Mouse (Mus musculus) left cerebral cortex, adult 8-10 months (tissue): ENCODE results near the gene Inhbc. TPM values are rescaled to one million over a fixed set of nuclear protein-coding genes. Genes with fewer than 3 reads are reported as not detected.
"Not testable (repeated sequence)": the region's sequence is repeated elsewhere in the genome, so short reads cannot be mapped to it uniquely, and the experiment has no call there.

Experiments used
- DNase-seq, 2 experiments: peaks; one replicate each; pipeline ENCODE4 v3.0.0; 2022; ENCODE audit warnings: low spot score in 2 of 2
- total RNA-seq, 4 experiments: library from RNA; stranded (reverse); gene quantifications; 2 replicates each; pipeline ENCODE4 v1.2.4; 2022

Inhbc gene
- total RNA-seq, 4 experiments from 2014 or later, result not detected

DNA sequence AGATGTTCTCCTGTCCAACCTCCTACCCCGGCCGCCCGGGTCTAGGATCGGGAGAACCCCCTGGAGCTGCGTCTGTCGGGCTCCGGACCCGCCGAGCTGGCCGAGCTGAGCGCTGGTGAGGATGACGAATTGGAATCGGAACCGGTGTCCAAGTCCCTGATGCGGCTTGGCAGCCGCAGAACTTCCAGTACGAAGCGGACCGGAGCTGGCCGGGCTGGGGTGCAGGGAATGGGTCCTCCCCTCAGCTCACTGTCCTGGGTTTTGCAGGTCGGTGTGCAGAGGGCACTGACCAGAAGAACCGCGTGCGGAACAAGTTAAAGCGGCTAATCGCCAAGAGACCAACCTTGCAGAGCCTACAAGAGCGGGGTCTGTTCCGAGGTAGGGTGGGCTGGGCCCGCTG lies 43.4 kb downstream of the Inhbc start:
- no peak for DNase-seq

DNA sequence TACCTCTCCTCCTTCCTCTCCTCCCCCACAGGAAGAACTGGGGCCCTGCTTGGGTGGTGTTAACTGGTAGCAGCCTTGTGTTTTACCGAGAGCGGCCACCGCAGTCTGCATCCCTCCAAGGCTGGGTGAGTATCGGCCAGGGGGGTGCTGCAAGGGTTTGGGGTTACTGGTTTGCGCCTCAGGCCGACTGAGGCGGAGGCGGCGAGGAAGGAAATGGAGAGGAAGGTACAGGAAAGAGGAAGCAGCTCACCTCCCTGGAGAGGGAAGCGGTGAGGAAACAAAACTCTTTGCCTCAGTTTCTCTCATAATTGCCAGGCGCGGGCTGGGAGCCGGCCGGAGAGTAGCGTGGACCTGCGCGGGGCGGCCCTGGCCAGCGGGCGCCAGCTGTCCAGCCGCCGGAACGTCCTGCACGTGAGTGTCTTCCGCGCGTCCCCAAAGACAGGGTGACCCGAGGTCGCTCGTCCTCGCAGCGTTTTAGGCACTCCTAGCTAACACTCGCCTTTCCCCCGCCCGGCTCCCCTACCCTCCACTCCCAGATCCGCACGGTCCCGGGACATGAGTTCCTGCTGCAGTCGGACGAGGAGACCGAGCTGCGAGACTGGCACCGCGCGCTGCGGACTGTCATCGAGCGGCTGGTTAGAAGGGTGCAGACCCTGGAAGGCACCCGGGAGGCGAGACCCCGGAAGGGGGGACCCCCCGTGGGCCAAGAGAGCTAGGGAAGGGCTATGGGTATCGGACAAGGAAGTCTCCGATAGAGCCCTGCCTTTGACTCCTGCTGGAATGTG lies 44.0 kb downstream of the Inhbc start:
- DNase-seq, result no peak

DNA sequence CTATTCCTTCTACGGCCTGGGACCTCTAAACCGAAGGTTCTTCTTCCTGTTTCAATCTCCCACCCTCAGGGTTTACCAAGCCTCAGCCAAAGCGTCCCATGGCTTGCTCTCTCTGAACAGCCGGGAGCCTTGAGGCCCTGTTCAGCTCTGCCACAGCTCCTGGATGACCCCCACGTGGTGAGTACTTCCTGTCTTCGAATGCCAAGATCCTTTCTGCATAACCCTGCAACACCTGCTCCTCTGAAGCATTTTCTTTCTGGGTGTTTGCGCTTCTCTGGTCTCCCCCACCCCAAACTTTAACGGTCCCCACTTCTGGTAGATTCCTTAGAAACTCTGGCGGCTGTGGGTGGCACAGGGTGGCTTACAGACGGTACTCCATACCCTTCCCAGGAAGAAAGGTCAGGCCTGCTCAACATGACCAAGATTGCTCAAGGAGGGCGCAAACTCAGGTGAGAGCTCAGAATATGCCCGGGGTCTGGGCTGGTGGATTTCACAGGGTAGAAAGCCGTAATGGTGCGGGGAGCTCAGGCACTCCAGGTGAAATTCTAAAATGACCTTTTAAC lies 44.7 kb downstream of the Inhbc start:
- DNase-seq, result no peak

DNA sequence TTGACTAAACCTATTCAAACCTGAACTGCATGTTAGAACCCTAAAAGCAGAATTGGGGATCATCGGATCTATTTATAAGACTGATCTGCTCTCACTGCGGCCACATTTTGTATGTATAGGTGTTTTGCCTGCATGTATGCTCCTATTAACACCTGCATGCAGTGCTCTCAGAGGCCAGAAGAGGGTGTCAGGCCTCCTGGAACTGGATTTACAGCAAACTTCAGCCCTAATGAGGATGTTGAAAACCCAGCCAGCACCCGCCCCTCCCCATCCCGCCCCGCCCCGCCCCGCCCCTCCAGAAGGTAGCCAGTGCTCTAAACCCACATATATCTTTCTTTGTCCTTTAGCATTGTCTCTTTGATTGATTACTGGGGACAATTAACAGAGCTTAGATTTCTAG lies 45.7 kb downstream of the Inhbc start:
- no peak for DNase-seq

DNA sequence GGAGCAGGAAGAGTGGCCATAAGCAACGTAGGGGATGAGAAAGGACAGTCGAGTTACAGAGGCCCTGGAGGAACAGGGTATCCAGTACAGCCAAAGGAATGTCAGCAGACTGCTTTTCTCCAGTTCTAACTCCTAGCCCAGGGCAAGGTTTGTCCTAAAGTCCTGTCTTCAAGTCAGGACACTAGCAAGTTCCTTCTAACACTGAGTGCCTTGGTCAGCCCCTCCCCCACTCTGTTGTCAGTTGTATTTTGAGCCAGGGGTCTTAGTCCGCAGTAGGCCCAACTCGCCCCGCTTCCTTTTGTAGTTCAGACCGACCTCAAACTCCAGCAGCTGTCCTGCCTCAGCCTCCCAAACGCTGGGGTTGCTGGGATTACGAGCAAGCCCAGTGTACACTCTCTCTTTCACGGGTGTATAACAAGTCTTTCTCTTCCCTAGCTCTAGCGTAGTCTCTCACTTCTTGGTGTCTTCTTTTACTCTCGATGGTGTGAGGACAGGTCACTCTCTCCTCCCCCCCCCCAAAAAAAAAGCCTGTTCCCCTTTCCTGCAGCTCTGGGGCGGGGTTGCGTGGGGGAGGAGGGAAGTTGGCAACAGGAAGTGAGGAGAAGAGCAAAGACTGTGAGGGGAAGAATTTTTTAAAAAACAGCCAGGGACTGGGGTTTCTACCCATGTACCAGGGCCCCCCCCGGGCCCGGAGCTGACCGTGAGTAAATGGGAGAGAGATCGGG lies 46.9 kb downstream of the Inhbc start:
- DNase-seq, result no peak

DNA sequence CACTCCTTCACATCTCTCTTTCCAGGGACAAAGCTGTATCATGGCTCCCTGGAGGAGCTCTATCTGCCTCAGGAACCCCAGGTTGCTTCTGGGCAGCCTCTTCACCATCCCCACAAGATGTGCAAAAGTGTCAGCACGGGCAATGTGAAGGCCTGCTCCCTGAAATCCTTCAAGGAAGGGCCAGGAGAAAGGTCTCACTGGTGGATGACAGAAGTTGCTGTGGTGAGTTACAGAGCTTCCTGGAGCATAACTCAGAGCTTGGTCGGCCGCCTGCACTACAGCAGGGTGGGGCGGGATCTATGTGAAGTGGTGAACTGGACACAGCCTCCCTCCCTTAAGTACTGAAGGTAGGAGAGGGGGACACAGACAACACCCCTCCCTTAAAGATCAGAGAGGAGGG lies 47.6 kb downstream of the Inhbc start:
- DNase-seq, result no peak

DNA sequence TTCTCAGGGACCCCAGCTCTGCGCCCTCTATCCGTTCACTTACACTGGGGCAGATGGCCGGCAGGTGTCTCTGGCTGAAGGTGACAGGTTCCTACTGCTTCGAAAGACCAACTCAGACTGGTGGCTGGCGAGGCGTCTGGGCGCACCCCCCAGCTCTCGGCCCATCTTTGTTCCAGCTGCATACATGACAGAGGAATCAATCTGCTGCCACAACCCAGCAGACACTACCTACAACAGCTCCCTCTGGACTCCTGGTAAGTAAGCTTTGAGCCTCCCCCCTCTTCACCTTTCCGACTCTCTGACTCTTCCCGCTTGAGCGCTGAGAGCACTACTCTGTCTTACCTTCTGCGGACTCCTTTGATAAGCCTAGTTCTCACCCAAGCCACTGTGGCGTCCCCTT lies 48.1 kb downstream of the Inhbc start:
- no peak for DNase-seq

DNA sequence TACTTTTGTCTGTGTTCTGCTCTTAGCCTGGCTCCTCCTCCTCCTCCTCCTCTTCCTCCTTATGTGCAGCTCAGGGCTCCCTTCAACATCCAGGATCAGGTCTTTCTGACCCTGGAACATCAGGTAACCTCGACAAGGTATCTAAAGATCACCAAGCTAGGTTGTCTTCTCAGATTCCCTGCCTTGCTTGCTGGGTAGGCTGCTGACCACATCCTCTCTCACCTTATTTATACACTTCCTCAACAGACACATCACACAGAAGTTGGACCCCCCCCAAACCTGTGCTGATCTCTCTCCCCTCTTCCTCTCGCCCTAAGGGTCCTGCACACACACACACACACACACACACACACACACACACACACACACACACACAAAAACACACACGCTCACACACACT lies 48.6 kb downstream of the Inhbc start, which contains the start of gene Arhgap9:
Gene Arhgap9, plus strand, starts transcription at position 344 of the 400 bp plus-strand sequence.
- no peak for DNase-seq

DNA sequence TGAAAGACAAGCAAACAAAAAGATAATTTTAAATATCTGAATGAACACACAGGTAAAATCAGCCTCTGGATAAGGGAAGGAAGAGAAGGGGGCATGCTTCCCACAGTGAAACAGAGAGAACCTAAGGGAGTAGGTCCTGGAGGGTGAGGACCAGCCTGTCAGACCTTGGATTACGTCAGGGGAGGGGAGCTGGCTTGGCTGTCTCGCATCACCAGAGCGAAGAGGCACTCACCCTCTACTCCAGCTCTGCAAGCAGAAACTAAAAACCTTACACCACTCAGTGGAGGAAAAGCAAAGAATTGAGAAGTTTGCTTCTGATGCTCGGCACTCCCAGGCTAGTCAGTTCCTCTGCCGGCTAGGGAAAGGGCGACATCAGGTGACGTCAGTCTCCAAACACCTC lies 50.3 kb downstream of the Inhbc start:
- no peak for DNase-seq

DNA sequence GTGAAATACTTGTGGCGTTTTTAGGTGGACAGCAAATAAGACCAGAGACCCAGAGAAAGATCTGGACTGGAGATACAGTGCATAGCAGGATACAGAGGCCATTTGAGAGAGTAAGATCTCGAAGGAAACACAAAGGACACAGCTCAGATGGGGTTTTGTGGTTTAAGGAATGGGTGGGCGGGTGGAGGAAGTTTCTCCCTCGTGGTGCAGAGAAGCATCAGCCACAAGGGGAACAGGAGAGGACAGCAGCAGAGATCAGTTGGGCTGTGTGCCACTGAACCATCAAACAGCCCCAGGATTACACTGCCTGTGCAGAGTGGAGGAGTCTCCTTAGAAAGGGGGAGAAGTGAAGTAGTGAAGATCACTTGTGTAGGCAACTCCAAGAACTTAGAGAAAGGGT lies 52.2 kb downstream of the Inhbc start:
- no peak for DNase-seq

DNA sequence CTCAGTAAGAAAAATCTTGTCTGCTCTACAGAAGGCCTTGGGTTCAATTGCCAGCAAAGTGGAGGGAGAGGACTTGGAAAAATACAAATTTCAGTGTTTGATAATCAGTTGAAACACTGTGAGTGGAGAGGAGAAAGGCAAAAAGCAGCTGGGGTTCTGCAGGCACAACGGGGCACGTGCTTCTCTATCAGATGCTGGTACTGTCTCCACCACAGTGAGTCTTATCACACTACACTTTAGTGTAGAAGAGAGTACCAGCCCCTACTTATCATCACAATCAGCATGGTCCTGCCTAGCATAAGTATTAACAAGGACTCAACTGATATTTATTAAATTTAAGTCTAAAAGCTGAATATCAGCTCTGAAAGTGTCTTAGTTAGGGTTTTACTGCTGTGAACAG lies 53.0 kb downstream of the Inhbc start:
- no peak for DNase-seq

DNA sequence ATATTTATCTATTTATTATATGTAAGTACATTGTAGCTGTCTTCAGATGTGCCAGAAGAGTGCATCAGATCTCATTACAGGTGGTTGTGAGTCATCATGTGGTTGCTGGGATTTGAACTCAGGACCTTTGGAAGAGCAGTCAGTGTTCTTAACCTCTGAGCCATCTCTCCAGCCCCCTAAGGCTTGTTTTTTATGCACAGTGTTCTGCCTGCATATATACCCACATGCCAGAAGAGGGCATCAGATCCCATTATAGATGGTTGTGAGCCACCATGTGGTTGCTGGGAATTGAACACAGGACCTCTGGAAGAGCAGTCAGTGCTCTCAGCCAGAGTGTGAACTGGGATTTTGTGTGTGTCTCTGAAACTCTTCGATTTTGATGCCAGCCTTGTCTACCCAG lies 55.3 kb downstream of the Inhbc start:
- DNase-seq, result not testable (repeated sequence)

DNA sequence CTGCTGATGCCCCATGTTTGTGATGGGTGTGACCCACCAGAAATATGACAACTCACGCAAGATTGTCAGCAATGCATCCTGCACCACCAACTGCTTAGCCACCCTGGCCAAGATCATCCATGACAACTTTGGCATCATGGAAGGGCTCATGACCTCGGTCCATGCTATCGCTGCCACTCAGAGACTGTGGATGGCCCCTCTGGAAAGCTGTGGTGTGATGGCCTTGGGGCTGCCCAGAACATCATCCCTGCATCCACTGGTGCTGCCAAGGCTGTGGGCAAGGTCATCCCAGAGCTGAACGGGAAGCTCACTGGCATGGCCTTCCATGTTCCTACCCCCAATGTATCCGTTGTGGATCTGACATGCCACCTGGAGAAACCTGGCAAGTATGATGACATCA lies 56.7 kb downstream of the Inhbc start:
- DNase-seq, result not testable (repeated sequence)

DNA sequence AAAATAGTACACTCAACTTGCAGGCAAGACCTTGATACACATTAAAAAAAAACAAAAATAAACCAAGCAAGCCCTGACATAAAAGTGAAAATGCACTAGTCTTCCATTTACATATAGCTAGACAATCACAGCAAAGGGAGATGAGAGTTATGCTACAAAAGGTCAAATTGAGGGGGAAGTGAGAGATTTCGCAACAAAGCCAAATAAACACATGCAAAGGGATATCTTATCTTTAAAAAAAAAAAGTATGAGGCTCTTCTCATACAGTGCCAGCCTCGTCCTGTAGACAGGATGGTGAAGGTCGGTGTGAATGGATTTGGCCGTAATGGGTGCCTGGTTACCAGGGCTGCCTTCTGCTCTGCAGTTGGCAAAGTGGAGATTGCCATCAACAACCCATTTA lies 57.4 kb downstream of the Inhbc start:
- DNase-seq, result no peak

DNA sequence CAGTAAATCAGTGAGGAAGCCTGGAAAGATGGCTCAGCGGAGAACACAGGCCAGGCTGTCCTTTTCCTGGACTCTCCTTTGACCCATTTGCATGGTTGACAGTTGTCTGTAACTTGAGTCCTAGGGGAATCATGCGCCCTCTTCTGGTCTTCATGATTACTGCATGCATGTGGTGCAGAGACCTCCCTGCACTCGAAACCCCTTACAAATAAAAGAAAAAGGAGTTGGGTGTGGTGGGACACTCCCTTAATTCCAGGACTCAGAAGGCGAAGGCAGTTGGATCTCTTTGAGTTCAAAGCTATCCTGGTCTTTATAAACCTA lies 57.9 kb downstream of the Inhbc start:
- DNase-seq, result peak in 1 of 2 experiments; percentile 58

DNA sequence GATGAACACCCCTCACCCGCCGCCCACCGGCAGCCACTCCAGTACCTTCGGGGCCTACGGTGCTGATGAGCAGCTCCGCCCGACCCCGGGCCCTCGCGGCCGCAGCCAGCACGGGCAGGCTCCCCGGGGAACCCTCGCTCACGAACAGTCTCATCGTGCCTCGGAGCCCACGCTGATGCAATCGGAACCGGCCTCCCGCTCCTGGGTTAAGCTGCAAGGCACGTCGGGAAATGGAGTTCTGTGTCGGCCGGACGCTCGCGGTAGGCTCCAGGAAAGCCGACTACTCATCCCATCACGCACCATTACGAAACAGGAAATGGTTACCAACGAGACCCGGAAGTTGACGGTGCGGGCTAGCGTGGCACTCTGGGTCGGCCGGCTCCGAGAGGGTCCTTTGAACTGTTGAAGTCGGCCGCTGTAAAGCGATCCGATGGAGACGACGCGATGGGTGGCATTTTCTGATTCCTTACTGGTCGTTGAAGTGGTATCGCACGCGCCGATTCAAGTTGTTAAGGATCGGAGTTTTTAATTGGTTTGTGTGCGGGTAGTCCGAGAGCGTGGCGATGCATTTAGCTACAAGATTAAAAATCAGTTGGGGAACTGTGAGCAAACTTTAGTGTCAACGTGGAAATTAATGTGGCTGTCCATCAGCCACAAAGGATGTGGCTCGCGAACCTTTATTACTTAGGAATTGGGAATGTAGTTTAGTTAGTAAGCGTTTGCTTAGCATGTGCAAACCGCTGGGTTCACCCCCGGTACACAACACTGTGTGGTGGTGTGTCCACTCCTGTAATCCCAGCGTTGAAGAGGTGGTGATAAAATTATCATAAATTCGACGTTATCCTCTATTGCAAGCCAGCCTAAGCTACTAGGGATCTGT lies 58.5 kb downstream of the Inhbc start, which contains the start of gene Mars:
Gene Mars, minus strand, starts transcription at position 311 of the 880 bp plus-strand sequence.
- peak; percentile 92 to 93 for DNase-seq

DNA sequence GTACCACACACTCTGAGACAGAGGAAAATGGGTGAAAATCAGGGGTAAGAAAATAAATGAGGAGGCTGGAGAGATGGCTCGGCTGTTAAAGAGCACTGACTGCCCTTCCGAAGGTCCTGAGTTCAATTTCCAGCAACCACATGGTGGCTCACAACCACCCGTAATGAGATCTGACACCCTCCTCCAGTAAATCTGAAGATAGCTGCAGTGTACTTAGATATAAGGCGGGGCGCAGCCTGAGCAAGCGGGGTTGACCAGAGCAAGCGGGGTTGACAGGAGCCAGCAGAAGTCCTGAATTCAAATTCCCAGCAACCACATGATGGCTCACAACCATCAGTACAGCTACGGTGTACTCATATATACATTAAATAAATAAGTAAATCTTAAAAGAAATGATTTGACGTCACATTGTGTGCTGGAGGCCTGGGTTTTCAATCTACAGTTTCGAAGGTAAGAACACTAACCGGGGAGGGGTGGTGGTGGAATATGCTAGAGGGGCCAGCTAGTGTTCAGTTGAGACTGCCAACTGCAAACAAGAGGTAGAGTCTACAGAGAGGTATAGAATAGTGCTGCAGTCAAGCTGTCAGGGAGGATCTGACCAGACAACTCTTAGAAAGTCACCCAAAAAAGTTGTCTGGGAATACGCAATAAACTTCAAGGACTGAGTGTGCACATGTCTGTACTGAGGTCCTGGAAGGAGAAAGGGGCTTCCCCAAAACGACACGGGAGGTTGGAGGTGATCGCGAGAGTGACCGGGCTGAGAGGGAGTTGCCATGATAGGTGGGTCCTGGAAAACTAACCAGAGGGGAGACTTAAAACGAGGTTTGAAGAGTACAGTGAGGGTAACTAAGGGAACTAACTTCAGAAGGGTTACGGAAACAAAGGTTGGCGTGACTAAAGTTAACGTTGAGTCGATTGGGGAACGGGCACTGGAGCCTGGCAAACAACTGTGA lies 59.4 kb downstream of the Inhbc start:
- no peak for DNase-seq

DNA sequence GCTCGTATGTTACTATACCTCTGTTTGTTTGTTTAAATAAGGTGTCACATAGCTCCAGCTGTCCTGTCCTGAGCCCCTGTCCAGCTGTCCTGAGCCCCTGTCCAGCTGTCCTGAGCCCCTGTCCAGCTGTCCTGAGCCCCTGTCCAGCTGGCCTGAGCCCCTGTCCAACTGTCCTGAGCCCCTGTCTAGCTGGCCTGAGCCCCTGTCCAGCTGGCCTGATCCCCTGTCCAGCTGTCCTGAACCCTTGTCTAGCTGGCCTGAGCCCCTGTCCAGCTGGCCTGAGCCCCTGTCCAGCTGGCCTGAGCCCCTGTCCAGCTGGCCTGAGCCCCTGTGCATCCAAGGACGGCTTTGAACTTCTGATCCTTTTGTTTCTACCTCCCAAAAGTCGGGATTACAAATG lies 61.1 kb downstream of the Inhbc start:
- not testable (repeated sequence) for DNase-seq
